Mouse (Mus musculus) ES-Bruce4 (cell line): ENCODE measurements around the gene Coa5.

Experiments
- EP300 ChIP-seq: IDR thresholded peaks from 2 replicates; pipeline ENCODE4 v1.6.1; 2011; ENCODE audit warnings: low read depth, low read length; ENCODE audit not compliant: insufficient read depth
- POLR2A ChIP-seq: IDR thresholded peaks from one replicate; pipeline ENCODE4 v1.8.1; 2011; ENCODE audit warnings: low read length; ENCODE audit not compliant: insufficient read depth

DNA sequence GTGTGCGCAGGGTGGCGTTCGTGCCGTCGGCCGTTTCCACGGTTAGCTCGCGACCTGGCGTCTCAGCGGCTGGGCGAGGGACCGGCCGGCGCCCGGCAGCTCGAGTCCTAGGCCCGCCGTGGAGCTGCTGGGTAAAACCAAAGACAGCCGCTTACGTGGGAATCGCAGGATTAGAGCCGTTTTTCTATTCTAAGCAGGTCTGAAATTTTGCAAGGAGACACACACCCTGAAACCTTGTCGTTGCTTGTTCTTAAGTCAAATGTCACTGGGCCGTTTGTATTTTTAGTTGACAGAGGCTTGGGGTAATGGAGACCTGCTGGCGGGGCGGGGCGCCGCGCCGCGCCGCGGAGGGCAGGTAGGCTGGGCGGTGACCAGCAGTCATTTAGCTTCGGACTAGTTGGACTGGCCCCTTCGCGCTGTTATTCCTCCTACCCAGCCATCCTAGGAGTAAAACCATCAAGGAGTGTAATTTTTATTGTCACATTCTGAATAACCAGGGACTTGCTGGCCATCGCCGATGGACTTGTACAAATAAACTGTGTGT is 466 bp upstream of the Coa5 start:
- TF ChIP-seq POLR2A: no peak
- no peak for TF ChIP-seq EP300
